Comparison of ENCODE assay signal across 20 mouse cellular contexts in genomic region chr19:59932085-59932484, GRCm38 (mm10). TPM values are rescaled to one million over a fixed set of nuclear protein-coding genes. Genes with fewer than 3 reads are reported as not detected.
DNase-seq lines count a peak whose midpoint lies in the region; ATAC-seq and TF ChIP-seq lines count a peak whose summit lies in the region.
"Had no signal": no experiment of that assay in that cellular context is flagged by ENCODE, and none has a peak within 500 bp of the region (broad histone marks: within the 10 kb centered on the region; RNA-seq: fewer than 3 reads in every experiment).

No protein-coding gene starts in this region.

- H3K27ac ChIP-seq in cerebellum, adult 2 months (ENCODE audit: insufficient read depth, low read length): no peak overlapping the region; the same call in none of the 2 replicates
- H3K27ac ChIP-seq in heart, embryonic 12.5 days (ENCODE audit: poor library complexity, severe bottlenecking): no peak overlapping the region
- no peak overlapping the region for H3K27ac ChIP-seq in midbrain, embryonic 16.5 days (ENCODE audit: low read length)
- H3K27ac ChIP-seq: embryonic facial prominence, embryonic 15.5 days; forebrain, embryonic 10.5 days; heart, embryonic 13.5 days; hindbrain, embryonic 15.5 days had no signal

- TF ChIP-seq CTCF in brain, embryonic 14.5 days (IDR thresholded peaks at IDR 0.05; ENCODE audit: borderline replicate concordance, extremely low read depth, insufficient read depth, insufficient read length): no peak
- TF ChIP-seq CTCF in cerebellum, adult 2 months (IDR thresholded peaks at IDR 0.05; ENCODE audit: borderline replicate concordance, insufficient read depth, low read depth, low read length): no peak

- no peak for ATAC-seq in heart, embryonic 12.5 days (ENCODE audit: insufficient number of reproducible peaks, low FRiP score)
- ATAC-seq in midbrain, embryonic 16.5 days: no peak
- ATAC-seq: forebrain, embryonic 16.5 days; intestine, embryonic 16.5 days had no signal

- 30% methylated on average over 10 of the region's 10 CpGs for WGBS in cerebellum, adult 2 months
- 88% methylated on average over 10 of the region's 10 CpGs for WGBS in heart, embryonic 12.5 days
- WGBS in midbrain, embryonic 16.5 days: 90% methylated on average over 10 of the region's 10 CpGs

- H3K36me3 ChIP-seq in heart, embryonic 12.5 days: 0 out of 2 replicates have a peak, but pooled peaks cover 3% of the 10 kb centered on the region
- H3K36me3 ChIP-seq in midbrain, embryonic 16.5 days (ENCODE audit: control insufficient read depth, insufficient read depth, low read length): peaks cover 2% of the 10 kb centered on the region; the same call in 1 of the 2 replicates
- H3K36me3 ChIP-seq: embryonic facial prominence, embryonic 15.5 days had no signal

- no peak for TF ChIP-seq POLR2A in brain, embryonic 14.5 days (IDR thresholded peaks at IDR 0.05; ENCODE audit: borderline replicate concordance, extremely low read depth, insufficient read depth, insufficient read length, poor library complexity, severe bottlenecking)
- TF ChIP-seq POLR2A in cerebellum, adult 2 months (IDR thresholded peaks at IDR 0.05; ENCODE audit: borderline replicate concordance, insufficient read depth, low read length): no peak

- H3K4me2 ChIP-seq in heart, embryonic 12.5 days: no peak overlapping the region
- no peak overlapping the region for H3K4me2 ChIP-seq in midbrain, embryonic 16.5 days (ENCODE audit: low read length)
- H3K4me2 ChIP-seq: embryonic facial prominence, embryonic 15.5 days; heart, embryonic 13.5 days; hindbrain, embryonic 15.5 days had no signal

- no peak overlapping the region for H3K9ac ChIP-seq in heart, embryonic 12.5 days
- no peak overlapping the region for H3K9ac ChIP-seq in midbrain, embryonic 16.5 days (ENCODE audit: low read depth, low read length)
- H3K9ac ChIP-seq: embryonic facial prominence, embryonic 15.5 days; heart, embryonic 13.5 days; hindbrain, embryonic 15.5 days had no signal

- no peaks in the 10 kb centered on the region for H3K9me3 ChIP-seq in heart, embryonic 12.5 days (replicated peaks)
- no peaks in the 10 kb centered on the region for H3K9me3 ChIP-seq in midbrain, embryonic 16.5 days (replicated peaks; ENCODE audit: control insufficient read depth, low read length, poor library complexity, severe bottlenecking)
- H3K9me3 ChIP-seq: embryonic facial prominence, embryonic 15.5 days; forebrain, embryonic 10.5 days; heart, embryonic 13.5 days; hindbrain, embryonic 15.5 days had no signal

- H3K4me1 ChIP-seq in cerebellum, adult 2 months (ENCODE audit: control insufficient read depth, insufficient read depth, low read length): peaks cover 4% of the 10 kb centered on the region; the same call in 1 of the 2 replicates
- no peaks in the 10 kb centered on the region for H3K4me1 ChIP-seq in heart, embryonic 12.5 days (replicated peaks)
- H3K4me1 ChIP-seq in midbrain, embryonic 16.5 days (ENCODE audit: control insufficient read depth, insufficient read depth, low read length): no peaks in the 10 kb centered on the region; the same call in 1 of the 2 replicates
- H3K4me1 ChIP-seq: embryonic facial prominence, embryonic 15.5 days; heart, embryonic 13.5 days; hindbrain, embryonic 15.5 days had no signal

- no peaks in the 10 kb centered on the region for H3K27me3 ChIP-seq in cerebellum, adult 2 months (ENCODE audit: control insufficient read depth, insufficient read depth, low read length)
- H3K27me3 ChIP-seq in heart, embryonic 12.5 days (replicated peaks): no peaks in the 10 kb centered on the region
- no peaks in the 10 kb centered on the region for H3K27me3 ChIP-seq in midbrain, embryonic 16.5 days (ENCODE audit: control insufficient read depth, insufficient read depth, low read depth, low read length)
- H3K27me3 ChIP-seq: embryonic facial prominence, embryonic 15.5 days; heart, embryonic 13.5 days; hindbrain, embryonic 15.5 days had no signal

- H3K4me3 ChIP-seq in cerebellum, adult 2 months (replicated peaks; ENCODE audit: insufficient read depth, low read depth, low read length): peak overlapping the region; percentile 53
- no peak overlapping the region for H3K4me3 ChIP-seq in heart, embryonic 12.5 days
- no peak overlapping the region for H3K4me3 ChIP-seq in midbrain, embryonic 16.5 days (ENCODE audit: low read depth, low read length)
- H3K4me3 ChIP-seq: embryonic facial prominence, embryonic 15.5 days; erythroblast, embryonic 14.5 days; forebrain, embryonic 10.5 days; heart, embryonic 13.5 days; hindbrain, embryonic 15.5 days had no signal

- peak; percentile 58 for DNase-seq in brain, adult 2 months (ENCODE audit: low read depth, low spot score)
- peak; percentile 67 for DNase-seq in brain, embryonic 14.5 days (ENCODE audit: low read depth)
- DNase-seq in cerebellum, adult 2 months: peak; percentile 24 to 64
- peak; percentile 58 to 62 for DNase-seq in cerebellum, postnatal 10 days
- DNase-seq in Muller cell, postnatal 12 days (ENCODE audit: inconsistent ontology term): no peak
- no peak for DNase-seq in thymus, postnatal 10 days (ENCODE audit: low spot score in 2 of 2)
- DNase-seq: adrenal gland, postnatal 10 days; embryo, embryonic 11 days; gastrocnemius, postnatal 14 days; heart, postnatal 36 days; kidney, adult 8-10 months had no signal

RNA-seq across cellular contexts. Expression of gene Rab11fip2, which starts 11.4 kb away (rescaled TPM):
- 17.0 and 24.3 TPM in 2 replicates for polyA plus RNA-seq in brain, embryonic 14.5 days (2012; rRNA removed)
- polyA plus RNA-seq in cerebellum, adult 2 months (2012; rRNA removed): 19.9 and 21.5 TPM in 2 replicates
- polyA plus RNA-seq in heart, embryonic 12.5 days (2016; fragmentation: Nextera tagmentation; extraction: Ambion mirVana): 2.1 and 2.6 TPM in 2 replicates
- polyA plus RNA-seq in midbrain, embryonic 16.5 days (2015; fragmentation: Nextera tagmentation; extraction: Ambion mirVana): 9.2 and 9.3 TPM in 2 replicates

Comparison
In these comparisons a context has a peak if more than half of its experiments do, and no peak if none do; other contexts are left out.
1. DNase-seq: peak in brain, adult 2 months (single experiment), brain, embryonic 14.5 days (single experiment), cerebellum, adult 2 months (2 of 2) and cerebellum, postnatal 10 days (2 of 2); none in Muller cell, postnatal 12 days (single experiment) and thymus, postnatal 10 days (0 of 2).